Mouse (Mus musculus): ENCODE measurements around the gene Eif3l. TPM values are rescaled to one million over a fixed set of nuclear protein-coding genes. Genes with fewer than 3 reads are reported as not detected.

The Eif3l gene
- polyA plus RNA-seq, 1 experiment from 2014 or later, result 182 TPM

GRCm38 (mm10) chr15:79130782-79131181 lies 55.8 kb downstream of the Eif3l start:
- no peaks in the 10 kb centered on the region for H3K27me3 ChIP-seq (ENCODE audit: control insufficient read depth, insufficient read depth, low read length)
- 88% methylated on average over 10 of the region's 10 CpGs for WGBS
- DNase-seq, result no peak

GRCm38 (mm10) chr15:79131442-79131841 lies 56.5 kb downstream of the Eif3l start:
- Histone ChIP-seq H3K4me3 (replicated peaks; ENCODE audit: low read depth, low read length) (no peak overlapping the region), H3K4me1 (ENCODE audit: control insufficient read depth, insufficient read depth, low read length) (no peaks in the 10 kb centered on the region), H3K36me3 (ENCODE audit: control insufficient read depth, insufficient read depth, low read length) (peaks cover 72% of the 10 kb centered on the region), H3K9ac (replicated peaks; ENCODE audit: low read length) (no peak overlapping the region), H3K27ac (replicated peaks; ENCODE audit: low read depth, low read length) (no peak overlapping the region), H3K27me3 (ENCODE audit: control insufficient read depth, insufficient read depth, low read length) (no peaks in the 10 kb centered on the region), H3K9me3 (ENCODE audit: control insufficient read depth, low read length) (no peaks in the 10 kb centered on the region), H3K4me2 (ENCODE audit: low read length) (no peak overlapping the region)
- no peak for ATAC-seq (ENCODE audit: low FRiP score, low TSS enrichment)
- 80% methylated on average over 7 of the region's 7 CpGs for WGBS
- DNase-seq, result no peak

More at GRCm38 (mm10) chr15:79130782-79131181, 55.8 kb downstream of the Eif3l start:
- Histone ChIP-seq H3K4me2 (ENCODE audit: low read length) (no peak overlapping the region), H3K36me3 (ENCODE audit: control insufficient read depth, insufficient read depth, low read length) (peaks cover 78% of the 10 kb centered on the region), H3K9ac (replicated peaks; ENCODE audit: low read length) (no peak overlapping the region), H3K4me1 (ENCODE audit: control insufficient read depth, insufficient read depth, low read length) (no peaks in the 10 kb centered on the region), H3K9me3 (ENCODE audit: control insufficient read depth, low read length) (no peaks in the 10 kb centered on the region), H3K27ac (replicated peaks; ENCODE audit: low read depth, low read length) (no peak overlapping the region), H3K4me3 (replicated peaks; ENCODE audit: low read depth, low read length) (no peak overlapping the region)
- ATAC-seq (ENCODE audit: low FRiP score, low TSS enrichment), result no peak

- Histone ChIP-seq H3K27me3 (ENCODE audit: control insufficient read depth, insufficient read depth, low read length) (no peaks in the 10 kb centered on the region), H3K27ac (replicated peaks; ENCODE audit: low read depth, low read length) (no peak overlapping the region), H3K9ac (replicated peaks; ENCODE audit: low read length) (no peak overlapping the region), H3K4me1 (ENCODE audit: control insufficient read depth, insufficient read depth, low read length) (no peaks in the 10 kb centered on the region), H3K9me3 (ENCODE audit: control insufficient read depth, low read length) (no peaks in the 10 kb centered on the region), H3K4me3 (replicated peaks; ENCODE audit: low read depth, low read length) (no peak overlapping the region), H3K36me3 (ENCODE audit: control insufficient read depth, insufficient read depth, low read length) (peaks cover 56% of the 10 kb centered on the region), H3K4me2 (ENCODE audit: low read length) (no peak overlapping the region)
- DNase-seq (no peak), ATAC-seq (ENCODE audit: low FRiP score, low TSS enrichment) (no peak)
- 86% methylated on average over 6 of the region's 6 CpGs for WGBS
Observed at GRCm38 (mm10) chr15:79133191-79133661, 58.2 kb downstream of the Eif3l start.

- H3K27ac ChIP-seq (replicated peaks; ENCODE audit: low read depth, low read length), result no peak overlapping the region
- H3K4me3 ChIP-seq (replicated peaks; ENCODE audit: low read depth, low read length), result no peak overlapping the region
- H3K9me3 ChIP-seq (ENCODE audit: control insufficient read depth, low read length), result no peaks in the 10 kb centered on the region
- no peak overlapping the region for H3K4me2 ChIP-seq (ENCODE audit: low read length)
- no peaks in the 10 kb centered on the region for H3K27me3 ChIP-seq (ENCODE audit: control insufficient read depth, insufficient read depth, low read length)
- H3K4me1 ChIP-seq (ENCODE audit: control insufficient read depth, insufficient read depth, low read length), result no peaks in the 10 kb centered on the region
- H3K9ac ChIP-seq (replicated peaks; ENCODE audit: low read length), result no peak overlapping the region
- ATAC-seq (ENCODE audit: low FRiP score, low TSS enrichment) (no peak), DNase-seq (no peak)
- WGBS, result 83% methylated on average over 9 of the region's 9 CpGs
- H3K36me3 ChIP-seq (ENCODE audit: control insufficient read depth, insufficient read depth, low read length), result peaks cover 44% of the 10 kb centered on the region
Observed at GRCm38 (mm10) chr15:79134496-79135270, 59.7 kb downstream of the Eif3l start.

- Histone ChIP-seq H3K4me2 (ENCODE audit: low read length) (no peak overlapping the region), H3K4me3 (replicated peaks; ENCODE audit: low read depth, low read length) (no peak overlapping the region), H3K4me1 (ENCODE audit: control insufficient read depth, insufficient read depth, low read length) (peaks cover under 1% of the 10 kb centered on the region; the same call in 1 of the 2 replicates), H3K9ac (replicated peaks; ENCODE audit: low read length) (no peak overlapping the region), H3K36me3 (ENCODE audit: control insufficient read depth, insufficient read depth, low read length) (peaks cover 38% of the 10 kb centered on the region), H3K9me3 (ENCODE audit: control insufficient read depth, low read length) (no peaks in the 10 kb centered on the region), H3K27ac (replicated peaks; ENCODE audit: low read depth, low read length) (no peak overlapping the region), H3K27me3 (ENCODE audit: control insufficient read depth, insufficient read depth, low read length) (no peaks in the 10 kb centered on the region)
- no peak for DNase-seq
- ATAC-seq (ENCODE audit: low FRiP score, low TSS enrichment), result no peak
- WGBS, result 73% methylated on average over 9 of the region's 9 CpGs
Observed at GRCm38 (mm10) chr15:79135332-79135731, 60.4 kb downstream of the Eif3l start.

- H3K9me3 ChIP-seq (ENCODE audit: control insufficient read depth, low read length), result no peaks in the 10 kb centered on the region
- DNase-seq, result no peak
- H3K9ac ChIP-seq (replicated peaks; ENCODE audit: low read length), result no peak overlapping the region
- H3K4me1 ChIP-seq (ENCODE audit: control insufficient read depth, insufficient read depth, low read length), result peaks cover 4% of the 10 kb centered on the region; the same call in 1 of the 2 replicates
- no peaks in the 10 kb centered on the region for H3K27me3 ChIP-seq (ENCODE audit: control insufficient read depth, insufficient read depth, low read length)
- 69% methylated on average over 11 of the region's 11 CpGs for WGBS
- ATAC-seq (ENCODE audit: low FRiP score, low TSS enrichment), result no peak
- no peak overlapping the region for H3K4me3 ChIP-seq (replicated peaks; ENCODE audit: low read depth, low read length)
- H3K4me2 ChIP-seq (ENCODE audit: low read length), result no peak overlapping the region
- H3K27ac ChIP-seq (replicated peaks; ENCODE audit: low read depth, low read length), result no peak overlapping the region
- H3K36me3 ChIP-seq (ENCODE audit: control insufficient read depth, insufficient read depth, low read length), result peaks cover 31% of the 10 kb centered on the region
Observed at GRCm38 (mm10) chr15:79135783-79136575, 61.0 kb downstream of the Eif3l start.

GRCm38 (mm10) chr15:79139640-79140039 lies 64.7 kb downstream of the Eif3l start:
- ATAC-seq (ENCODE audit: low FRiP score, low TSS enrichment) (no peak), DNase-seq (peak; percentile 25)
- Histone ChIP-seq H3K36me3 (ENCODE audit: control insufficient read depth, insufficient read depth, low read length) (0 out of 2 replicates have a peak, but pooled peaks cover 8% of the 10 kb centered on the region), H3K4me3 (replicated peaks; ENCODE audit: low read depth, low read length) (no peak overlapping the region), H3K9ac (replicated peaks; ENCODE audit: low read length) (no peak overlapping the region), H3K4me1 (ENCODE audit: control insufficient read depth, insufficient read depth, low read length) (peaks cover 11% of the 10 kb centered on the region), H3K27me3 (ENCODE audit: control insufficient read depth, insufficient read depth, low read length) (no peaks in the 10 kb centered on the region), H3K4me2 (ENCODE audit: low read length) (no peak overlapping the region), H3K9me3 (ENCODE audit: control insufficient read depth, low read length) (no peaks in the 10 kb centered on the region), H3K27ac (replicated peaks; ENCODE audit: low read depth, low read length) (no peak overlapping the region)
- 68% methylated on average over 10 of the region's 10 CpGs for WGBS

- Histone ChIP-seq H3K9me3 (ENCODE audit: control insufficient read depth, low read length) (no peaks in the 10 kb centered on the region), H3K36me3 (ENCODE audit: control insufficient read depth, insufficient read depth, low read length) (peaks cover 21% of the 10 kb centered on the region), H3K4me2 (ENCODE audit: low read length) (peak within 1 kb of the TSS; percentile 71), H3K9ac (replicated peaks; ENCODE audit: low read length) (peak within 1 kb of the TSS; percentile 69), H3K27ac (replicated peaks; ENCODE audit: low read depth, low read length) (0 out of 2 replicates have a peak within 1 kb of the TSS, but pooled peaks have one; percentile 26), H3K4me3 (replicated peaks; ENCODE audit: low read depth, low read length) (peak within 1 kb of the TSS; percentile 92), H3K4me1 (ENCODE audit: control insufficient read depth, insufficient read depth, low read length) (peaks cover 11% of the 10 kb centered on the region), H3K27me3 (ENCODE audit: control insufficient read depth, insufficient read depth, low read length) (no peaks in the 10 kb centered on the region)
- ATAC-seq (ENCODE audit: low FRiP score, low TSS enrichment) (peak; percentile 92), DNase-seq (peak; percentile 99)
- under 1% methylated on average over 57 of the region's 57 CpGs for WGBS
Observed at GRCm38 (mm10) chr15:79140866-79141565, 66.0 kb downstream of the Eif3l start, which contains the start of the genes Polr2f and 1700088E04Rik. TSS of gene Polr2f (plus strand) at chr15:79141009. TSS of gene 1700088E04Rik (minus strand) at chr15:79141253.

Measured in midbrain, embryonic 14.5 days (tissue).